Mouse (Mus musculus): ENCODE measurements at regions not wholly inside any gene's neighbourhood (a gene's known extent, or its start where the extent isn't known, plus 50 kb on each side); places are given as distances from the start of the nearest gene placed in this dataset.

DNA sequence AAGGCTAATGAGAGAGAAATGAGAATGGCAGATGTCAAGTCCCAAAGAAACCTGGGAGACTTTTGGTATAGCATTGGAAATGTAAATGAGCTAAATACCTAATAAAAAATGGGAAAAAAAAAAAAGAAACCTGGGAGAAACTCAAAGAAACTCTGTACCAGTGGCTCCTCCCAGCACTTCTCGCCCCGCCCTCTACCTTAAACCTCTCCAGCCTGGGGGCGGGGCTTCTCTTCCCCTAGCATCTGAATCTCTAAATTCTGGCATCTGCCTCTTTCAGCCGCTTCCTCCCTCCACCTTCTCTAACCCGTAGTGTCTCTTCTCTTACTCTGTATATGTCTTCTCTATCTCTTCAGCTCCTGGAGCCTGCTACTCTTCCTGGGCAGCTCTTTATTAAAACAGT, 53.2 kb downstream of the Gpr6 start:
- no peak for DNase-seq (ENCODE audit: low spot score in 2 of 2)

DNA sequence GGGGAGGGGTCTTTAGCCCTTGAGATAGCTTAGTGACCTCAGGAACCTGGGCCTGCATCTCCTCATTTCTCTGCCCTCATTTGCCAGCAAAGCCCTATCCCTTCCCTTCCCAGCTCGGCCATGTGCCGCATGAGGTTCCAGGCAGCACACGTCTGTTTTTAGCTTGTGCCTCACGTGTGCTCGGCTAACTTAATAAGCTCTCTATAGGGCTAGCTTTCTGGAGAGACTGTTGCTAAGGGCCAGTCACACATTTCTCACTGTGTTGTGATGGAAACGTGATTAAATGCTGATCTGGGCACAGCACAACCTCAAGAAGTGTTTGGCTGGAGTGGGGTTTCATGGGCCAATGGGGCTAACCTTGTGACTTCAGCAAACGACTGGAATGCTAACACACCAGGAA, 55.5 kb downstream of the Gpr6 start:
- DNase-seq (ENCODE audit: low spot score in 2 of 2): no peak

DNA sequence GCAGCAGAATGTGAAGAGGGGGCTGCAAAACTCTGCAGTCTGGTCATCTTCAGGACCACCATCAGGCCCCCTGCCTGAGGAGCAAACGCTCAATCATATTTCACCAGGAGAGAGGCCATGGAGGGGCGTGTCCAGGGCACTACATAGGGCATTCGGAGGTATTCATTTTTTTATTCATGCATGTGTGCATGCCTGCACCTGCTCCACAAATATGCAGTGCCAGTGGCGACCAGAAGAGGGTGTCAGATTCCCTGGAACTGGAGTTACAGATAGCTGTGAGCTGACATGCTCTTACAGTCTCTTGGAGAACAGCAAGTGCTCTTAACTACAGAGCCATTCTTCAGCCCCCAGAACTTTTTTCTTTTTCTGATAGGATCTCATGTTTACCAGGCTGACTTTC, 56.4 kb downstream of the Gpr6 start:
- DNase-seq (ENCODE audit: low spot score in 2 of 2): peak; percentile 48 to 74

DNA sequence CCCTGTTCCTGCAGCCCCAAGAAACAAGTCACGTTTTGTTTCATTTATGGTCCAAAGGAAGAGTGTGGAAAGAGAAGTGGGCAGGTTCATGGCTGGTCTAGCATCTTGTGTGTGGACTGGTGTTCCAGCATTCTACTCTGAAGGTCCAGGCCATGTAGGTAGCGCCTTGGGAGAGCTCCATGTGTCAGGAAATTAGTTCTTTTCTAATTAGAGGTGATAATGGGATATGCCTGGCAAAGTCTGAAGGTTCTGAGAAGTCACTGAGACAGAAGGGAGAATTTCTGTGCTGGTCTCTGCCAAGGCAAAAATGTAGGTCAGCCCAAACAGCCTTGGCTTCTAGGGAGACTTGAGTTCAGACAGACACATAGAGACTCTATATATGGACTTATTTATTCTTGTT, 61.5 kb downstream of the Gpr6 start:
- DNase-seq (ENCODE audit: low spot score in 2 of 2): no peak

DNA sequence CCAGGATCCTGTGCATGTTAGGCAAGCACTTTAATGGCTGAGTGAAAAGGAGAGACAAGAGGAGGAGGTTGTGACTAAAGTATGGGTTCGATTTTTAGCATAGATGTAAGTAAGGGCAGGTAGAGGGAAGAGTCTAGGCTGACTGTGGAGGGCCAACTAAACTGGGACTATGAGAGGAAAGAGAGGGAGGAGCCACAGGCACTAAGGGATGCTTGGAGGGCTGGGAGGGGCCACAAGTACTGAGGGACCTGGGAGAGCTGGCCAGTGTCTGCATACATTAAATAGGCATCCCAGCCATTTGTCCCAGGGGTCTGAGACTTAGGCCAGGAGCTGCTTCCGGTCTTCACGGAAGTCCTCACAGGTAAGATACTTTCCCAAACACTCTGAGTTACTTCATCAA, 64.2 kb downstream of the Gpr6 start:
- DNase-seq (ENCODE audit: low spot score in 2 of 2): no peak

DNA sequence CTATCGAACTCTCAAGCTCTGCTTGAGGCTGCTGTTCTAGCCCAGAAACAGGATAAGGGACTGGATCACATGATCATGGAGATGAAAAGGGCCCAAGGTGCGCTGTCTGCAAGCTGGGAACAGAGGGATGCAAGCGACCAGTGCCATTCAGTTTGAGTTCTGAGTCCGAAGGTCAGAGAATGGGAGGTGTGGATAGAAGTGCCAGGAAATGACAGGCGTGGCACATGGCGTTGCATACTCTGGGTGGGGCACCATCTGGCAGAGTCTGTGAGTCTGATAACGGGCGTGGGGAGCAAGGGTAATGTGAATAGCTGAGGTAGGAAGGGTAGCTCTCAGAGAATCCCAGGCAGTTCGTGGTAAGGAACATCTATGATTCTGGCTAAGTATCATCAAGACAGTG, 65.5 kb downstream of the Gpr6 start:
- no peak for DNase-seq (ENCODE audit: low spot score in 2 of 2)

DNA sequence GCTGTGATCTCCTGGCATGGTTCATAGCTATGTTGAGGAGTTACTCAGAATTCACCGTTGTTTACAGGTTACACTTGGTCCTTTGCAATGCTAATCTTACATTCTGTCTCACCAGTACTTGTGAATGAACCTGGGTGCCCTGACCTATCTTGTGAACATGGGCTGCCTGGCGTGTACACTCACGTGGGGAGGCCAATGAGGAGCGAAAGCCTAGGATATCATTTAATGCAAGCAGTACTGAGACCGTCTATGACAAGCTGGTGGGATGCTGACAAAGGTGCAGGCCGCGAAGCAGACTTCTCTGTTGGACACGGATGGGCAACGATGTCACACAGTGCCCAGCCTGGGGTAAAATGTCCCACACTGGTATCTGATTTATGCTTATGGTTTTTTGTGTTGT, 66.3 kb downstream of the Gpr6 start:
- no peak for DNase-seq (ENCODE audit: low spot score in 2 of 2)

DNA sequence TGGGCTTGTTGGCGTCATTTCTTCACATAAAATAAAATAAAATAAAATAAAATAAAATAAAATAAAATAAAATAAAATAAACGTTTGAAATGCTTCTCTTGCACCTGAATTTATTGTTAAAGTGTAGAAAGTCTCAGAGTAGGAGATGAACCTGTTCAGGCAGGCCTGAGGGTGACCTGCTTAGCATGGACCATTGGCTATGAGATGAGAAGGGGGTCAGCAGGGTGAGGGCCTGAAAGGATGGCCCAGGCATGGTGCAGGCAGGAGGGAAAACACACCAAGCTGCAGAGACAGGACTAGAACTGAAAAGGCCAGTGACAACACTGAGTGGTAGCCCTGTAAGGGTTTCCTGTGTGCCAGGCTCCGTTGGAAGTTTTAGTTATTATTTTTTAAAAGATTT, 67.3 kb downstream of the Gpr6 start:
- no peak for DNase-seq (ENCODE audit: low spot score in 2 of 2)

DNA sequence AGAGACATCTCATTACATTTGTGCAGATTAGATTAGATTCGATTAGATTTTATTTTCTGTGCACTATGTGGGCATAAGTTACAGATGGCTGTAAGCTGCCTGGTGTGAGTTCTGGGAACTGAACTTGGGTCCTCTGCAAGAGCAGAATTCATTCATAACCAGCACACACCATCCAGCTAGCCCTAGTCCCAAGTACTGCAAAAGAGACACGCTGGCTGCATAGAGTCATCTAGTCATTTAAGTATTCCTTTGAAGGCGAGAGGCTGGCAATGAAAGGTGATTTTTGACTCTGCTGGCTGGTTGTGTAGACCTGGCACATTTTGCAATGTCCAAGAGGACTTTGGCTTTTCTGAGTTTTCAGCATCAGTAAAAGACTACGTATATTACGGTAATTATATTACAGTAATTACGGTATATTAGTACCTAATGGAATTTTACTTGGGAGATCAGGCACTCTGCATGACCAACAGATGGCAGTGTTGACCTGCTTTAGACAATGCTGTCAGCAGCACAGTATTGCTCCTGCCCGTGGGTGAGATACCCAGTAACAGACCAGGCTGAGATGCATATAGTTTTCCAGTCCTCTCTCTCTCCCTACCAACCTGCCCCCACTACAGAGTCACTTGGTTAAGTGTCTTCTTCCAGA, 67.9 kb downstream of the Gpr6 start:
- DNase-seq (ENCODE audit: low spot score in 2 of 2): peak in 1 of 2 experiments; percentile 71

DNA sequence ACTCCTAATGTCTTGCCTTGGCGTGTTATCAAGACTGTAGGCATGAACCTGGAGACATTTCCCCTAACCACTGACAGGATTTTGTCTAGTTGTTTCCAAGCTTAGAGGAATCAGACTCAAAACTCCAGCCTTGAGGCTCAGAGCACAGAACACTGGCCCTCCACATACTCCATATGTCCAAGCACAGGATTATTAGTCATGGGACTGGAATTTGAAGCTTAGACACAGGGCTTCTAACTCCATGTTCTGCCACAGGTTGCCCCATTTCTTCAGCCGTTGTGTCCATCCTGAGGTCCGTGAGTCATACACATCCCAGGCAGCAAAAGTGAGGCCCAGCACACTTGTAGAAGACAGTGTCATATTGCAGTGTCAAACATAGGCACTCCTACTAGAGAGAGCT, 68.9 kb downstream of the Gpr6 start:
- DNase-seq (ENCODE audit: low spot score in 2 of 2): no peak

DNA sequence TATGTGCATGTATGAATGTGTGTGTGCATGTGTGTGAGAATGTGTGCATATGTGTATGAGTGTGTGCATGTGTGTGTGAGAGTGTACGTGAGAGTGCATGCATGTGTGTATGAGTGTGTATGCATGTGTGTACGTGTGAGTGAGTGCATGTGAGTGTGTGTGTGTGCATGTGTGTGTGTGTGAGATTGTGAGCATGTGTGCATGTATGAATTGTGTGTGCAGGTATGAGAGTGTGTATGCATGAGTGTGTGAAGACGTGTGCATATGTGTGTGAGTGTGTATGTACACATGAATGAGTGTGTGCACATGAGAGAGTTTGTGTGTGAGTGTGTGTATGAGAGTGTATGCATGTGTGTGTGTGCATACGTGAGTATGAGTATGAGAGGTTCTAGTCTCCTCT, 71.1 kb downstream of the Gpr6 start:
- no peak for DNase-seq (ENCODE audit: low spot score in 2 of 2)

DNA sequence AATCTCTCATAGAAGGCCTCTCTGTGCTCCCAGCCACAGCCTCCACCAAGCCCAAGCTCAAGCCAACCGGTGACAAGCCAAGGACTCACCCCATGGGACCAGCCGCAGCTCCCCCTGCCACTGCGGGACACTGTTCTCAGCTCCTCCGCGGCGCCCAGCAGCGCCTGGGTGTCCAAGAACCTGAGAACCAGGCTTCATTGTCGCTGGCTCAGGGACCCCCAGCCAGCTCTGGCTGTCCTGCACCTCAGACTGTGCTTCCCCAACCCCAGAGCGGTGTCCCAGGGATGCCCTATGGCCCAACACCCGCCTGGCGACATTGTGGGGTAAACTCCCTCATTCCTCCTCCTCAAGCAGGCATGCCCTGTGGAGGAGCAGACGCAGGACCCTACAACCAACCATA, 72.6 kb downstream of the Gpr6 start:
- DNase-seq (ENCODE audit: low spot score in 2 of 2): no peak

DNA sequence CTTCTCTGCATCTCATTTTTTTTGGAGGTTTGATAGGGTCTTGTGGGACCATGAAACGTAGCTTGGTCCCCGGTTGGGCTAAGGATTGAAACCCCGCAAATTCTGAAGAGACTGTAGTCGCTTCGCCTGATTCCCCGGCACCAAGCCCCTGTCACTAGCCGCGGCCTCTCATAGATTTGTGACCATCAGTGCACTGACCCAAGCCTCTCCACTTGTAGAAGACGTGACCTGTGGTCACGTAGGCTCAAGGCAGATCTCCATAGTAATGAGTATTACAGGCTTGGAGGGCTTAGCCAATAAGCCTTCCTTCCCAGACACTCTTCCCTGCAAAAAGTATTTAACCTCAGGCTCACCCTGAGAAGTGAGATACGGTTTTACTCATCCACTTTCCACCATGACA, 73.3 kb downstream of the Gpr6 start:
- DNase-seq (ENCODE audit: low spot score in 2 of 2): no peak

DNA sequence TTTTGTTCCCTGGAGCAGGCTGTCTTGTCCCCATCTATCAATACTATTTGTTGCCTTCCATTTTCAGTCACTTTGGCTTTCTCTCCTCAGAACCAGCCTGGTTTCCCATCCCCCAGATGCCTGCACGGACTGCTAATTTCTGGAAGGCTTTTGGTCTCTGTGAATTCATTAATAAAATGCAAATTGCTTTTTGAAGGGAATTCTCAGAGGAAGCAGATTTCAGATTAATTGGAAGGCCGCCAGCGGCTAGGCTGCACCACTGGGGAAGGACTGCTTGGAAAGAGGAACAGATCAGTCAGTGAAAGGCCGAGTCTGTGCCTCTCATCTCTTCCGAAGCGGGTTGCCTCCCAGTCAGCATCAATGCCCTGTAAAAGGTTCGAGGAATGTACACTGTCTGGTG, 73.8 kb downstream of the Gpr6 start:
- peak in 1 of 2 experiments; percentile 82 for DNase-seq (ENCODE audit: low spot score in 2 of 2)

DNA sequence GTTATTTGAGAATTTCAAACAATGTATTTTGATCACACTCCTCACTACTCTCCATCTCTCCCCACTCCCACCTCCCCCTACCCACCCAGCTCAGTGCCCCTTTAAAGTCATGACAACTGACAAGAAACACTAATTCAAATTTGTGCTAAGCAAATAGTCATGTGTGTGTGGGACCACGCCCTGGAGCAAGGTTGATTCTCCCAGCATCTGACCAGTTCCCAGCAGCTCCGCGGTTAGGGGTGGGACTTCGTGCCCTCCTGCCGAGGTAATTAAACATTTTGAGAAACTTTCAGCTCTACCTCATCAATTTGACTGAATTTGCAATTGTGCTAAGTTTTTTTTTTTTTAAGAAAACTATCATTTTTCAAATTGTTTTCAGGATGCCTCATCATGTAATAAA, 74.5 kb downstream of the Gpr6 start:
- no peak for DNase-seq (ENCODE audit: low spot score in 2 of 2)
